Mouse (Mus musculus): ENCODE results near the gene Tdrd9. TPM values are rescaled to one million over a fixed set of nuclear protein-coding genes. Genes with fewer than 3 reads are reported as not detected.
"Not testable (repeated sequence)": the region's sequence is repeated elsewhere in the genome, so short reads cannot be mapped to it uniquely, and the experiment has no call there.

The Tdrd9 gene
- total and polyA plus RNA-seq, 3 experiments: 28.9 to 46.5 TPM; not detected in 1

GRCm38 (mm10) chr12:112033409-112033975, 62.1 kb downstream of the Tdrd9 start:
- H3K9ac ChIP-seq (ENCODE audit: control insufficient read depth, low read depth, low read length, poor library complexity, severe bottlenecking): no peak overlapping the region
- H3K36me3 ChIP-seq (ENCODE audit: control insufficient read depth in 1 of 2, insufficient read depth in 2 of 2, low read length in 2 of 2): no peaks in the 10 kb centered on the region
- no peak overlapping the region for H3K4me3 ChIP-seq (ENCODE audit: control insufficient read depth in 1 of 2, insufficient read depth in 1 of 2, low read depth in 2 of 2, low read length in 2 of 2)
- H3K4me1 ChIP-seq (ENCODE audit: control insufficient read depth in 1 of 2, insufficient read depth in 2 of 2, low read length in 2 of 2): no peaks in the 10 kb centered on the region
- no peak overlapping the region for H3K27ac ChIP-seq (ENCODE audit: control insufficient read depth, low read depth, low read length)
- TF ChIP-seq NELFE (IDR thresholded peaks at IDR 0.05; ENCODE audit: low read depth, low read length): no peak
- TF ChIP-seq POLR2AphosphoS2 (IDR thresholded peaks at IDR 0.05; ENCODE audit: low read length): no peak
- TF ChIP-seq POLR2A (IDR thresholded peaks at IDR 0.05; ENCODE audit: control insufficient read depth in 1 of 2, insufficient read depth in 1 of 2, low read depth in 1 of 2, low read length in 2 of 2, poor library complexity in 1 of 2): no peak
- TF ChIP-seq TCF12 (IDR thresholded peaks at IDR 0.05; ENCODE audit: low read depth, low read length): no peak
- TF ChIP-seq CTCF (IDR thresholded peaks at IDR 0.05 in 2 of 3, conservative IDR thresholded peaks at IDR 0.05 in 1 of 3; ENCODE audit: control insufficient read depth in 1 of 3, insufficient read depth in 1 of 3, low read depth in 2 of 3, low read length in 3 of 3, poor library complexity in 1 of 3, severe bottlenecking in 1 of 3): no peak
- no peak for TF ChIP-seq POLR2AphosphoS5 (IDR thresholded peaks at IDR 0.05; ENCODE audit: borderline replicate concordance, low read depth, low read length)
- no peak for TF ChIP-seq USF1 (IDR thresholded peaks at IDR 0.05; ENCODE audit: low read depth, low read length)
- TF ChIP-seq HCFC1 (IDR thresholded peaks at IDR 0.05; ENCODE audit: low read depth, low read length): no peak
- no peak for TF ChIP-seq USF2 (IDR thresholded peaks at IDR 0.05; ENCODE audit: borderline replicate concordance in 1 of 2, insufficient read depth in 1 of 2, low read depth in 1 of 2, low read length in 2 of 2)
- TF ChIP-seq GATA1 (IDR thresholded peaks at IDR 0.05; ENCODE audit: low read depth, low read length): no peak
- TF ChIP-seq CHD1 (IDR thresholded peaks at IDR 0.05; ENCODE audit: low read depth, low read length): no peak
- TF ChIP-seq CHD2 (IDR thresholded peaks at IDR 0.05; ENCODE audit: low read length): no peak
- TF ChIP-seq SIN3A (IDR thresholded peaks at IDR 0.05; ENCODE audit: low read length): no peak
- TF ChIP-seq ZNF384 (IDR thresholded peaks at IDR 0.05; ENCODE audit: low read depth, low read length): no peak
- TF ChIP-seq BHLHE40 (IDR thresholded peaks at IDR 0.05; ENCODE audit: borderline replicate concordance, low read depth, low read length): no peak
- TF ChIP-seq MAZ (IDR thresholded peaks at IDR 0.05; ENCODE audit: low read depth, low read length): no peak
- TF ChIP-seq TAL1 (IDR thresholded peaks at IDR 0.05; ENCODE audit: low read length): no peak
- no peak for TF ChIP-seq MEF2A (IDR thresholded peaks at IDR 0.05; ENCODE audit: extremely low read depth, insufficient replicate concordance, low read depth, low read length, poor library complexity, severe bottlenecking)
- DNase-seq (ENCODE audit: low read depth, low spot score): no peak
- no peaks in the 10 kb centered on the region for H3K79me2 ChIP-seq (ENCODE audit: control insufficient read depth, insufficient read depth, low read length, poor library complexity)
- H3K27me3 ChIP-seq (ENCODE audit: control insufficient read depth in 1 of 2, insufficient read depth in 2 of 2, low read length in 2 of 2): no peaks in the 10 kb centered on the region
- peaks cover 8% of the 10 kb centered on the region for H3K9me3 ChIP-seq (replicated peaks; ENCODE audit: insufficient read depth, low read length)

- not testable (repeated sequence) for H3K27ac ChIP-seq (ENCODE audit: control insufficient read depth, low read depth, low read length); DNase-seq (ENCODE audit: low read depth, low spot score); H3K4me1 ChIP-seq (ENCODE audit: control insufficient read depth in 1 of 2, insufficient read depth in 2 of 2, low read length in 2 of 2); H3K9ac ChIP-seq (ENCODE audit: control insufficient read depth, low read depth, low read length, poor library complexity, severe bottlenecking); H3K4me3 ChIP-seq (ENCODE audit: control insufficient read depth in 1 of 2, insufficient read depth in 1 of 2, low read depth in 2 of 2, low read length in 2 of 2); H3K79me2 ChIP-seq (ENCODE audit: control insufficient read depth, insufficient read depth, low read length, poor library complexity); H3K27me3 ChIP-seq (ENCODE audit: control insufficient read depth in 1 of 2, insufficient read depth in 2 of 2, low read length in 2 of 2); H3K36me3 ChIP-seq (ENCODE audit: control insufficient read depth in 1 of 2, insufficient read depth in 2 of 2, low read length in 2 of 2)
- peaks cover 15% of the 10 kb centered on the region for H3K9me3 ChIP-seq (replicated peaks; ENCODE audit: insufficient read depth, low read length)
These were observed 64.2 kb downstream of the Tdrd9 start for GRCm38 (mm10) chr12:112035341-112036100.
